Mouse (Mus musculus): ENCODE results near the gene Vsig1.

Gene Vsig1

GRCm38 (mm10) chrX:140907360-140907759, at the start of gene Vsig1:
Vsig1 (plus strand) TSS chrX:140907608.
- DNase-seq: no peak

- DNase-seq: no peak
Measured at GRCm38 (mm10) chrX:140862760-140863159, 44.6 kb upstream of the Vsig1 start.

GRCm38 (mm10) chrX:140863431-140863830, 44.0 kb upstream of the Vsig1 start:
- no peak for DNase-seq

GRCm38 (mm10) chrX:140887193-140887592, 20.2 kb upstream of the Vsig1 start:
- no peak for DNase-seq

- DNase-seq: no peak
Measured at GRCm38 (mm10) chrX:140891796-140892195, 15.6 kb upstream of the Vsig1 start.

GRCm38 (mm10) chrX:140903487-140903886, 3.9 kb upstream of the Vsig1 start:
- no peak for DNase-seq

GRCm38 (mm10) chrX:140921321-140921720, 13.9 kb downstream of the Vsig1 start:
- no peak for DNase-seq

GRCm38 (mm10) chrX:140932066-140932465, 24.7 kb downstream of the Vsig1 start:
- no peak for DNase-seq

GRCm38 (mm10) chrX:140933263-140933662, 25.9 kb downstream of the Vsig1 start:
- no peak for DNase-seq

GRCm38 (mm10) chrX:140936271-140936670, 28.9 kb downstream of the Vsig1 start:
- DNase-seq: no peak

GRCm38 (mm10) chrX:140953618-140954017, 46.2 kb downstream of the Vsig1 start:
- no peak for DNase-seq

- peak; percentile 94 for DNase-seq
Measured at GRCm38 (mm10) chrX:140956272-140956940, 49.0 kb downstream of the Vsig1 start, which contains the start of the genes Psmd10 and Atg4a. Psmd10 (minus strand) TSS chrX:140956728. Atg4a (plus strand) TSS chrX:140956907.

GRCm38 (mm10) chrX:140956959-140957358, 49.6 kb downstream of the Vsig1 start:
- no peak for DNase-seq

GRCm38 (mm10) chrX:140978943-140979342, 71.5 kb downstream of the Vsig1 start:
- DNase-seq: no peak

GRCm38 (mm10) chrX:140979546-140979945, 72.1 kb downstream of the Vsig1 start:
- peak; percentile 58 for DNase-seq

GRCm38 (mm10) chrX:140980163-140980562, 72.8 kb downstream of the Vsig1 start:
- DNase-seq: no peak

GRCm38 (mm10) chrX:140983206-140983960, 76.0 kb downstream of the Vsig1 start:
- peak; percentile 14 for DNase-seq

GRCm38 (mm10) chrX:140984795-140985194, 77.4 kb downstream of the Vsig1 start:
- no peak for DNase-seq

GRCm38 (mm10) chrX:140985256-140985655, 77.8 kb downstream of the Vsig1 start:
- DNase-seq: no peak

Measured in kidney, postnatal 10 days (tissue).